Mouse (Mus musculus) embryonic facial prominence, embryonic 11.5 days (tissue): ENCODE results near the gene Dtx4. TPM values are rescaled to one million over a fixed set of nuclear protein-coding genes. Genes with fewer than 3 reads are reported as not detected.
A peak's percentile ranks its signal among the peaks of the same experiment; 100 is the strongest.
"Not testable (repeated sequence)": the region's sequence is repeated elsewhere in the genome, so short reads cannot be mapped to it uniquely, and the experiment has no call there.

Experiments
- ATAC-seq: fragments of 200-750 bp; cut with Nextera tagmentation; replicated peaks from 2 replicates; pipeline ENCODE4 v1.8.0; 2017; ENCODE audit warnings: low read depth; ENCODE audit not compliant: insufficient number of reproducible peaks, low FRiP score, low TSS enrichment
- DNase-seq: peaks from one replicate; pipeline ENCODE4 v3.0.0-alpha.2; 2015; ENCODE audit warnings: low spot score
- H3K27ac ChIP-seq: fragments of 300-500 bp; sonication (generic); replicated peaks from 2 replicates; pipeline ENCODE4 v1.5.1; 2014; ENCODE audit warnings: mild to moderate bottlenecking, low read depth, low read length, control low read depth
- H3K27me3 ChIP-seq: fragments of 300-500 bp; sonication (generic); 2 replicates; pipeline ENCODE4 v1.6.1; 2014; ENCODE audit warnings: mild to moderate bottlenecking, low read length, moderate library complexity, mixed read lengths; ENCODE audit not compliant: control insufficient read depth, insufficient read depth
- H3K36me3 ChIP-seq: fragments of 300-500 bp; sonication (generic); replicated peaks from 2 replicates; pipeline ENCODE4 v1.6.1; 2014; ENCODE audit warnings: low read depth, mild to moderate bottlenecking, low read length, moderate library complexity, mixed read lengths; ENCODE audit not compliant: control insufficient read depth, insufficient read depth
- H3K4me1 ChIP-seq: fragments of 300-500 bp; sonication (generic); 2 replicates; pipeline ENCODE4 v1.6.1; 2014; ENCODE audit warnings: low read length, mixed read lengths; ENCODE audit not compliant: control insufficient read depth, insufficient read depth
- H3K4me2 ChIP-seq: fragments of 300-500 bp; sonication (generic); 2 replicates; pipeline ENCODE4 v1.6.1; 2014; ENCODE audit warnings: low read depth, mild to moderate bottlenecking, control low read depth, low read length, moderate library complexity
- H3K4me3 ChIP-seq: fragments of 300-500 bp; sonication (generic); 2 replicates; pipeline ENCODE4 v1.5.1; 2014; ENCODE audit warnings: low read depth, low read length, control low read depth
- H3K9ac ChIP-seq: fragments of 300-500 bp; sonication (generic); replicated peaks from 2 replicates; pipeline ENCODE4 v1.6.1; 2014; ENCODE audit warnings: mild to moderate bottlenecking, control low read depth, low read length
- H3K9me3 ChIP-seq: fragments of 300-500 bp; sonication (generic); replicated peaks from 2 replicates; pipeline ENCODE4 v1.6.1; 2016; ENCODE audit warnings: mild to moderate bottlenecking, low read length, inconsistent platforms, mixed read lengths; ENCODE audit not compliant: control insufficient read depth
- WGBS: fragments of 180-500 bp; shearing (Covaris S2); extraction: QIAGEN DNeasy Blood & Tissue Kit; methylation state at CpG from one replicate; pipeline ENCODE4 v1.1.7; 2014; 5-methylcytosine and 5-hydroxymethylcytosine counted together
- polyA plus RNA-seq: library from polyadenylated mRNA; unstranded; fragments of >200 nt; fragmentation: Nextera tagmentation; extraction: Ambion mirVana; gene quantifications from 2 replicates; pipeline ENCODE4 v1.2.1, GENCODE M21; 2014

Gene Dtx4
- 14.0 and 14.4 TPM in 2 replicates for polyA plus RNA-seq

DNA sequence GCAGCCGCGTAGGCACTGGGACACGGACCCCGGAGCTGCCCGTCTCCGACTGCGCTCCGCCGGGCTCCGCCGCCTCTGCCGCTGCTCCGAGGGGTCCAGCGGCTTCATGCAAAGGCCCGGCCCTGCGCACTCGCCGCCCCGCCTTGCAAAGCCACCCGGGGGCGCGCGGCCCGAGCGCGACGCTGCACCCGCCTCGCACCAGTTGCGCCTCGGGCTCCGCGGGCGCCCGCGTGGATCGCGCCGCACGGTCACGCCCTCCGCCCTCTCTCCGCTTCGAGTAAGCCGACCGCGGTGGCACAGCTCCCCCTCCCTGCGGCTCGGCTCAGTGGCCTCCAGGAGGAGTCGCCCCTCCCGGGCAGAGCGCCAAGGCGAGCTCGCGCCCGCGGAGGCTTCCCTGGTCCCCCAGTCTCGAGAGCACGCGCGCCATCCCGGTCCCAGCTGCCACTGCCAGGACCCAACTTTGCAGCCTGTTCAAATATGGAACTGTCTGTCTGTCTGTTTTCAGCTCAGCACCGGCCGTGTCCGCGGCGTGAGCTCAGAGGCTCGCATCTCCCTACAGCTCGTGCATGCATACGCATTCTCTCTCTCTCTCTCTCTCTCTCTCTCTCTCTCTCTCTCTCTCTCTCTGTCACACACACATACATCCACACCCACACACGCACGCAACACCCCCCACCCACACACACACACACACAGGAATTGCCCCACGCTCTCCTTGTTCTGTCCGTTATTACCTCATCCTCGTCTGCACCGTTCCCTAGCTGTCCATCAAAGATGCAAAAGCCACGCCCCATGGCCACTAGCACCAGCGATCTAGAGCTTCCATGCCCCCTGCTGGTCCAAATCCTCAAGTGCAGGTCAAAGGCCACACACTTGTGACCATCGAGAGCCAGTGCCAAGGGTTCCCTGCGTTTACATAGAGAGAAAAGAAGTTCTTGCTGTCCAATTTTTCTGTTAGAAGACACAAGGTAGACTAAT is at the start of gene Dtx4:
Gene Dtx4 (minus strand): TSS at position 85 of the 978 bp plus-strand sequence.
- H3K4me2 ChIP-seq = peak within 1 kb of the TSS; percentile 97
- H3K27ac ChIP-seq = peak within 1 kb of the TSS; percentile 73
- no peaks in the 10 kb centered on the region; the same call in 1 of the 2 replicates for H3K4me1 ChIP-seq
- under 1% methylated on average over 67 of the region's 80 CpGs for WGBS
- H3K9ac ChIP-seq = peak within 1 kb of the TSS; percentile 88
- ATAC-seq (peak; percentile 93), DNase-seq (peak; percentile 98)
- no peaks in the 10 kb centered on the region for H3K27me3 ChIP-seq
- no peaks in the 10 kb centered on the region for H3K9me3 ChIP-seq
- H3K4me3 ChIP-seq = peak within 1 kb of the TSS; percentile 64
- no peaks in the 10 kb centered on the region for H3K36me3 ChIP-seq

DNA sequence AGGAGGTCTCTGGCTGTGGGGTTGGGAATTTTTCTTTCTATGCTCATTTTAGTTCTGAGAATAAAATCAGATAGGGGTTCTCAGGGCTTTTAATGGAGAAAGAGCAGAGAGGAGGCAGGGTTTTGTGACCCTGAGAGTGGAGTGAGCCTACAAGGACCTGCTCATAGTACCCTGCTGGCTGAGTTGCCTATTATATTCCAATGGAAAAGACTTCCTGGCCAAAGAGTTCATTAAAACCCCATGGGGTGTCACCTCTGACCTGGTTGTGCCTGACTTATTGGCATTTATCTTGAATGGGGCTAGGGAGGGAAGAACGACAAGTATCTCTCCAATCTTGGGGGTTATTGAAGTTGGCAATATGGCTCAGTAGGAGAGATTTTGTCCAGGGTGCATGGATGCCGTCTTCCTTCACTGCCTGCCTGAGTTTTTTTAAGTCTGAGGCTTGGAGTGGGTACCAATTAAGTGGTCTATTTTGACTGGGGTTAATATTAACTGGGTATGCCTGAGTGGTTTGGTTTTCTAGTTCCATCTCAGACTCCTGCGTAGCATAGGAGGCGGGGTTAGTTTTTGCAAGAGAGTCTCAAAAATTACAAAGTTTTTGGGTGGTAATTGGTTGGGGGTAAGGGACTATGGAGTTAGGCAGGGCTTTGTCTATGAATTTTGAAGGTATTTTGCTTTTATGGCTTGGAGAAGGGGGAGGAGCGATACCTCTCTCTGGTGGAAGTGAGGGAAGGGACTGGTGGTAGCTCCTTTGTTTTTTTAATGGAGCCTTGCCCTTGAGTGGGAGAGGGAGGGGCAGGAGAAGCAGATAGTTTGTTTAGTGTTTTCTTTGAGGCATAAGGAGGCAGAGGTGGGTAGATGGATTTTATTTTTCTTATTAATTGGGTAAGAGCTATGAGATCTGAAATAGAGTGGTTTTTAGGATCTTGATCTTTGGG is 49.0 kb upstream of the Dtx4 start:
- DNase-seq = no peak
- Histone ChIP-seq H3K9me3 (no peaks in the 10 kb centered on the region), H3K4me3 (no peak overlapping the region), H3K27me3 (no peaks in the 10 kb centered on the region), H3K4me2 (no peak overlapping the region), H3K27ac (no peak overlapping the region), H3K9ac (no peak overlapping the region), H3K4me1 (no peaks in the 10 kb centered on the region), H3K36me3 (no peaks in the 10 kb centered on the region)
- WGBS = 74% methylated on average over 5 of the region's 5 CpGs
- ATAC-seq = no peak

DNA sequence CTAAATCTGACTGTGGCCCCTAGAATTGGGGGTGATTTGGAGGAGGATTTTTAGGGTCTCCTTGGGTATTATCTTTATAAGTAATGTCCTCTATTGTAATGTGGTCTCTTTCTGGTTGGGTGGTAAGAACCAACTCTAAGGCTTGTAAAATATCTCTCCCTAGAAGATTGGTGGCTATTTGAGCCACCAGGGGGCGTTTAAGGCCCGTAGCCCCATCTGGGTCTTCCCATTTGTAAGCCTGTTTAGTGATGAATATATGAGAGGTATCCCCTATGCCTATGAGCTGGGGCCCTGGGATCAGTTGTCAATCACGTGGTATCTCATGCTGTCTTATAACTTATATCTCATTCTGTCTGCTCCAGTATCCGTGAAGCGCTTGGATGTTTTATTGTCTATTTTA is 47.9 kb upstream of the Dtx4 start:
- Histone ChIP-seq H3K27me3 (no peaks in the 10 kb centered on the region), H3K4me1 (no peaks in the 10 kb centered on the region), H3K4me2 (no peak overlapping the region), H3K36me3 (no peaks in the 10 kb centered on the region), H3K9me3 (no peaks in the 10 kb centered on the region), H3K9ac (no peak overlapping the region), H3K4me3 (no peak overlapping the region), H3K27ac (no peak overlapping the region)
- peak; percentile 35 for DNase-seq
- WGBS = 76% methylated on average over 5 of the region's 5 CpGs
- no peak for ATAC-seq

DNA sequence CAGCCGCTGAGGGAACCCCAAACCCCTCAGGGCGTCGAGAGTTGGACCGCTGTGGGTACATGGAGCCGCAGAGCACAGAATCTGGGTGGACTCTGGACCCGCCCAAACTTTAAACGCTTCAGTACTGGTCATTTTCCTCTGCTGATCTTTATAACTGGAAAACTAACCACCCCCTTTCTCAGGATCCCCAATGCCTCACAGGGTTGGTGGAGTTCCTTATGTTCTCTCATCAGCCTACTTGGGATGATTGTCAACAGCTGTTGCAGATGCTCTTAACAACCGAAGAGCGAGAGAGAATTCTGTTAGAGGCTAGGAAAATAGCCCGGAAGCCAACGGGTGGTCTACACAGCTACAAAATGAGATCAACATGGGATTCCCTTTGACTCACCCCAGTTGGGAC is 44.2 kb upstream of the Dtx4 start, which contains the start of gene Fam111a:
Gene Fam111a (plus strand): TSS at position 301 of the 400 bp plus-strand sequence.
- WGBS = 89% methylated on average over 11 of the region's 11 CpGs
- H3K36me3 ChIP-seq, H3K9ac ChIP-seq, H3K9me3 ChIP-seq, DNase-seq, ATAC-seq, H3K27me3 ChIP-seq, H3K4me1 ChIP-seq, H3K27ac ChIP-seq, H3K4me2 ChIP-seq, H3K4me3 ChIP-seq: not testable (repeated sequence)

DNA sequence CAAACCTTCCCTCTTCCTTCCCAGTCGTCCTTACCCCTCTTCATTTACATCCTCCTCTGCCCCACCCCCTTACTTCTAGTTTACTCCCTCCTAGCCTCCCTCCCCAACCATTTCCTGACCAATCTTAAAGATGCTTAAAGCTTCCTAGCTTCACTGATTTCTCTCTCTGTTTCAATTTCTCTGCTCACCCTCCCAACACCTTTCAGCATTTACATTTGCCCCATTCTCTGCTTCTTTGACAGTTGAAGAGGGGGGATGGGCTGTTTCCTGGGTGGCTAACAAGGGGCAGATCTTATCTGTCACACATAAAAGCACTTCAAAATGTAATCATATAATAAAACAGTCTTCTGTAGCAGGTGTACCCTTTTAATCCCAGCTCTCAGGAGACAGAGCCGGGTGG is 40.4 kb upstream of the Dtx4 start:
- no peak overlapping the region for H3K4me2 ChIP-seq
- no peak overlapping the region for H3K27ac ChIP-seq
- H3K4me1 ChIP-seq = no peaks in the 10 kb centered on the region
- no peak for ATAC-seq
- H3K9me3 ChIP-seq = no peaks in the 10 kb centered on the region
- no peaks in the 10 kb centered on the region for H3K27me3 ChIP-seq
- no peak overlapping the region for H3K4me3 ChIP-seq
- no peaks in the 10 kb centered on the region for H3K36me3 ChIP-seq
- DNase-seq = no peak
- no peak overlapping the region for H3K9ac ChIP-seq
- WGBS = 31% methylated on average over 2 of the region's 2 CpGs

DNA sequence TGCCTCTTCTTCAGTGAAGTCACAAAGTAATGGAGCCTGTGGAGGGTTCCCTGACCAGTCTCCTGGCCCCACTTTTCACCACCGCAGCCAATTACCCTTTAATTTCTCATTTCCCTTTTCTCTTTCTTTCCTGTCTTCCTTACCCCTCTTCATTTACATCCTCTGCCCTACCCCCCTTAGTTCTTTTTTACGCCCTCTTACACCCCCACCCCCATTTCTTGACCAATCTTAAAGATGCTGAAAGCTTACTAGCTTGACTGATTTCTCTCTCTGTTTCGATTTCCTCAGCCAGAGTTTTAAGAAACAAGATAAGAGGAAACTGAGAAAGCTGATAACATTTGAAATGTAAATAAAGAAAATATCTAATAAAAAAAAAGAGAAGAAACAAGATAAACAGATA is 39.5 kb upstream of the Dtx4 start:
- H3K4me2 ChIP-seq = no peak overlapping the region
- DNase-seq (no peak), ATAC-seq (no peak)
- H3K4me1 ChIP-seq = no peaks in the 10 kb centered on the region
- no peak overlapping the region for H3K4me3 ChIP-seq
- no peaks in the 10 kb centered on the region for H3K9me3 ChIP-seq
- WGBS = 74% methylated on average over 3 of the region's 3 CpGs
- no peaks in the 10 kb centered on the region for H3K36me3 ChIP-seq
- H3K9ac ChIP-seq = no peak overlapping the region
- H3K27me3 ChIP-seq = no peaks in the 10 kb centered on the region
- H3K27ac ChIP-seq = no peak overlapping the region

DNA sequence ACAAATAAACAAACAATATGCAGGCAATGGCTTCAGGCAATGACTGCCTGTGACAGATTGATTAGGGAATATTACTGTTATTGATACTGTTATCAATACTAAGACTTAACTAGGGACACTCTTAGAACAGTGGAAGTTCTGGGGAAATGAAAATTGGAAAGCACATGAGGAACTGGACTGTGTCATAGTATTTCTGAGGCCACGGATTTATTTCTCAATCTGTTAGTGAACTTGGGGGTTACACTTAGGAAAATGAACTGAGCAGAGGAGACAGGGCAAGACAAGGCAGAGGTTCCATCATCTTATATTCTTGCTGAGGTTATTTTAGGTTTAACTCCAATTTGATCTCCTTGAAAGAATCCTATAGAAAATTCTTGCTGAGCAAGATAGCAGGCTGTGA is 38.7 kb upstream of the Dtx4 start:
- WGBS = 76% methylated on average over 1 of the region's 1 CpGs
- H3K4me3 ChIP-seq = no peak overlapping the region

More for the DNA sequence above, 38.7 kb upstream of the Dtx4 start:
- ATAC-seq = no peak
- no peak overlapping the region for H3K27ac ChIP-seq
- no peak overlapping the region for H3K9ac ChIP-seq
- H3K36me3 ChIP-seq = no peaks in the 10 kb centered on the region
- H3K9me3 ChIP-seq = no peaks in the 10 kb centered on the region
- DNase-seq = no peak
- no peak overlapping the region for H3K4me2 ChIP-seq
- no peaks in the 10 kb centered on the region for H3K27me3 ChIP-seq
- no peaks in the 10 kb centered on the region for H3K4me1 ChIP-seq
